Comparison of ENCODE assay signal across 8 mouse cellular contexts in genomic region chr1:59316386-59317051, GRCm38 (mm10). TPM values are rescaled to one million over a fixed set of nuclear protein-coding genes. Genes with fewer than 3 reads are reported as not detected.
A peak's percentile ranks its signal among the peaks of the same experiment; 100 is the strongest.
DNase-seq lines count a peak whose midpoint lies in the region; ATAC-seq lines count a peak whose summit lies in the region.

No protein-coding gene starts in this region.

- H3K9ac ChIP-seq in intestine, embryonic 14.5 days (ENCODE audit: low read length): no peak overlapping the region

- 0 out of 2 replicates have a peak overlapping the region, but pooled peaks have one; percentile 2 for H3K4me3 ChIP-seq in intestine, embryonic 14.5 days (ENCODE audit: low read depth, low read length)

- peak overlapping the region; percentile 35 for H3K4me2 ChIP-seq in intestine, embryonic 14.5 days (ENCODE audit: low read length)

- H3K9me3 ChIP-seq in intestine, embryonic 14.5 days (ENCODE audit: control insufficient read depth, low read length): no peaks in the 10 kb centered on the region

- no peaks in the 10 kb centered on the region for H3K27me3 ChIP-seq in intestine, embryonic 14.5 days (replicated peaks; ENCODE audit: control insufficient read depth, insufficient read depth, low read length)

- WGBS in intestine, embryonic 14.5 days: 15% methylated on average over 6 of the region's 6 CpGs

- 0 out of 2 replicates have a peak overlapping the region, but pooled peaks have one; percentile 33 for H3K27ac ChIP-seq in intestine, embryonic 14.5 days (ENCODE audit: low read depth)

- no peaks in the 10 kb centered on the region for H3K36me3 ChIP-seq in intestine, embryonic 14.5 days (ENCODE audit: control insufficient read depth, insufficient read depth, low read length)

- peak; percentile 25 for DNase-seq in layer of hippocampus, adult 11-12 months (ENCODE audit: low spot score)
- no peak for DNase-seq in layer of hippocampus, postnatal 25 days (ENCODE audit: extremely low spot score in 1 of 2, low spot score in 1 of 2)
- DNase-seq in ZHBTc4 (ENCODE audit: low read depth, low spot score): peak; percentile 71
- DNase-seq in fat pad, adult 2 months (ENCODE audit: extremely low read depth, low read depth, low spot score): peak; percentile 11
- DNase-seq in intestine, embryonic 14.5 days (ENCODE audit: low spot score): no peak
- DNase-seq in thymus, postnatal 36 days: peak; percentile 6 to 18
- DNase-seq in urinary bladder, adult 2 months (ENCODE audit: low spot score): no peak

- H3K4me1 ChIP-seq in intestine, embryonic 14.5 days (replicated peaks; ENCODE audit: control insufficient read depth, insufficient read depth, low read length): peaks cover 10% of the 10 kb centered on the region

- no peak for ATAC-seq in intestine, embryonic 14.5 days (replicated peaks; ENCODE audit: low FRiP score, low TSS enrichment, low read depth)
- peak; percentile 65 for ATAC-seq in megakaryocyte-erythroid progenitor cell, adult 5-6 weeks (replicated peaks; ENCODE audit: low FRiP score, low TSS enrichment, poor library complexity, severe bottlenecking)

RNA-seq across cellular contexts. Expression of gene Cdk15, which starts 59.8 kb away (rescaled TPM):
- under 1 TPM; 0.17 to 0.56 TPM for total RNA-seq in layer of hippocampus, postnatal 25 days (2021)
- polyA plus RNA-seq in intestine, embryonic 14.5 days (2014; fragmentation: Nextera tagmentation; extraction: Ambion mirVana): 0.32 and 0.44 TPM in 2 replicates
- total RNA-seq in megakaryocyte-erythroid progenitor cell, adult 5-6 weeks (2014; fragmentation: Nextera tagmentation): not detected in 2 replicates
- not detected in 2 replicates for total RNA-seq in megakaryocyte-erythroid progenitor cell, adult 5-6 weeks (2017)
- polyA plus RNA-seq in urinary bladder, adult 2 months (2012; rRNA removed): 1.9 and 2.2 TPM in 2 replicates

Comparison
In these comparisons a context has a peak if more than half of its experiments do, and no peak if none do; other contexts are left out.
1. DNase-seq: peak in layer of hippocampus, adult 11-12 months (single experiment), ZHBTc4 (single experiment), fat pad, adult 2 months (single experiment) and thymus, postnatal 36 days (2 of 2); none in layer of hippocampus, postnatal 25 days (0 of 2), intestine, embryonic 14.5 days (single experiment) and urinary bladder, adult 2 months (single experiment).